13 mouse cellular contexts compared by ENCODE assay signal in the genomic region with DNA sequence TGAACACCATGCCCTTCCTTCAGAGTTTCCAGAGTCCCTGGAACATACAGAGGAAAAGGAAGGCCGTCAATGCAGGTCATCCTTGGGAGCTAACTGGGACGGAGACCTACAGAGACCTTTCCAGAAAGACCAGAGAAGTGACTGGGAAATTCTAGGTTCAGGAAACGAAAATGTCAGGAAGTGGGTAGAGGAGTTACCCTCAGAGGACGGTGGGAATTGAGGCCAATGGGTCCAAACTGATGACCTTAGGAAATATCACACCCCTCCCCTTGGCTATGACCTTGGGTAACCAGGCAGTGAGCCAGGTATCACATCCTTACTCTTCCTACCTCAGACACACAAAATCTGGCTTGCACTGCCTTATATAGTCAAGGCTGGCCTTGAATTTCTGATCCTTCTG. TPM values are rescaled to one million over a fixed set of nuclear protein-coding genes. Genes with fewer than 3 reads are reported as not detected.
DNase-seq lines count a peak whose midpoint lies in the region.
"Had no signal": no experiment of that assay in that cellular context is flagged by ENCODE, and none has a peak within 500 bp of the region (broad histone marks: within the 10 kb centered on the region; RNA-seq: fewer than 3 reads in every experiment).

No protein-coding gene starts in this region.

- DNase-seq in heart, adult 11 months, result peak; percentile 82
- no peak for DNase-seq in heart, postnatal 4 days
- peak; percentile 30 for DNase-seq in testis, postnatal 10 days (ENCODE audit: low spot score)
- no peak for DNase-seq in testis, postnatal 14 days (ENCODE audit: low spot score)
- DNase-seq in adrenal gland, postnatal 36 days, result peak; percentile 43 to 46
- DNase-seq in adipocyte (ENCODE audit: low spot score), result no peak
- DNase-seq: cerebellum, adult 2 months; cerebellum, postnatal 10 days; gastrocnemius, adult 2 months; gastrocnemius, postnatal 25 days; heart, postnatal 10 days had no signal

RNA-seq across cellular contexts. Expression of a gene that starts 32.1 kb away (rescaled TPM):
- 100 to 1,000 TPM; 118 to 122 TPM for total RNA-seq in heart, postnatal 4 days (2021)
- 100 to 1,000 TPM; 134 to 182 TPM for total RNA-seq in adrenal gland, postnatal 36 days (2021)

RNA-seq across cellular contexts. Expression of a gene that starts 41.7 kb away (rescaled TPM):
- total RNA-seq in heart, postnatal 4 days (2021), result under 1 TPM; 0.12 to 0.25 TPM
- total RNA-seq in adrenal gland, postnatal 36 days (2021), result under 1 TPM; 0.40 to 0.79 TPM
- total RNA-seq: CH12.LX; gastrocnemius, adult 2 months; hindbrain, postnatal 0 days had no signal

Comparison
In these comparisons a context has a peak if more than half of its experiments do, and no peak if none do; other contexts are left out.
1. DNase-seq: peak in heart, adult 11 months (single experiment), testis, postnatal 10 days (single experiment) and adrenal gland, postnatal 36 days (2 of 2); none in heart, postnatal 4 days (single experiment), testis, postnatal 14 days (single experiment) and adipocyte (single experiment).